Mouse (Mus musculus) layer of hippocampus, postnatal 25 days (tissue): ENCODE data around the gene H2al2a. TPM values are rescaled to one million over a fixed set of nuclear protein-coding genes. Genes with fewer than 3 reads are reported as not detected.

Source experiments
- DNase-seq, 2 experiments: peaks; one replicate each; pipeline ENCODE4 v3.0.0; 2022; ENCODE audit warnings: mixed read lengths in 2 of 2, low spot score in 1 of 2; ENCODE audit errors: extremely low spot score in 1 of 2
- total RNA-seq, 2 experiments: library from RNA; stranded (reverse); gene quantifications; 2 replicates each; pipeline ENCODE4 v1.2.3; 2021

Gene H2al2a
- total RNA-seq, 2 experiments from 2014 or later, result not detected

DNA sequence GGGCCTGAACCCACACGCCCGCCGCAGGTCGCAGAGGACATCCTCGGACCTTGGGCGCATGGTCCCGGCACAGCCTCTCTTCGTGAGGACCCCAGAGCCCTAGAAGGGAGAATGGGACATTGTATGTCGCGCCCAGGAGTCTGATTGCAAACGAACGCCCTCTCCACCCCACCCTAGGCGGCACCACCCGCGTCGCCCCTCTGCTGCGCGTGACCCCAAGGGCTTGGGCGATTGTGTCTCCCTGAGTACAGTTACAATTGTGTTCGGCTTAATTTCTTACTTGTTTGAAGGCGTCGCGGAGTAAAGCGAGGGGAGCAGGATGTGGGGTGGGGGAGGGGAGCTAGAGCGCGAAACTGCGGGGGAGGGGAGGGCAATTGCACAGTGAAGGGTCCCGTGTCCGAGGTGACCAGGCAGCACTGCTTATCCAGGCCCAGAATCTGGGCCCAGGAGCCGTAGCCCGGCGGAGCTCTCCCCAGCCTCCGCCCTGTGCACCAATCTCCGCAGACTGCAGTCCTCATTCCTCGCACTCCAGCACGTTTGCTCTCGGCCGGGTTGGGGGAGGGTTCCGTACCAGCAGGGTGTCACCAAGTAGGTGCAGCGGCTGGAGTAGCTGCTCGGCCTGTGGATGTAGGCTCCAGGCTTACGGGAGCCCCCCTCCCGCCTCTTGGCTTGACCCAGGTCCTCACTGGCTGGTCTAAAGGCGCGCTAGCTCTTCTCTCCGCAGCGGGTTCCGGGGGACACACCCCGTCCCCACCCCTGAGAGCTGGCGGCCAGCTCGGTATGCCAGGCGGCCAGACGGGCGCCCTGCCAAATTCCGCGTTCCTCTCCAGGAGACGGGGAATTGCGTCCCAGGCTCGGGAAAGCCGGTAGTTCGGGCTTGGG is 31.6 kb upstream of the H2al2a start:
- DNase-seq, result peak; percentile 80 to 83

DNA sequence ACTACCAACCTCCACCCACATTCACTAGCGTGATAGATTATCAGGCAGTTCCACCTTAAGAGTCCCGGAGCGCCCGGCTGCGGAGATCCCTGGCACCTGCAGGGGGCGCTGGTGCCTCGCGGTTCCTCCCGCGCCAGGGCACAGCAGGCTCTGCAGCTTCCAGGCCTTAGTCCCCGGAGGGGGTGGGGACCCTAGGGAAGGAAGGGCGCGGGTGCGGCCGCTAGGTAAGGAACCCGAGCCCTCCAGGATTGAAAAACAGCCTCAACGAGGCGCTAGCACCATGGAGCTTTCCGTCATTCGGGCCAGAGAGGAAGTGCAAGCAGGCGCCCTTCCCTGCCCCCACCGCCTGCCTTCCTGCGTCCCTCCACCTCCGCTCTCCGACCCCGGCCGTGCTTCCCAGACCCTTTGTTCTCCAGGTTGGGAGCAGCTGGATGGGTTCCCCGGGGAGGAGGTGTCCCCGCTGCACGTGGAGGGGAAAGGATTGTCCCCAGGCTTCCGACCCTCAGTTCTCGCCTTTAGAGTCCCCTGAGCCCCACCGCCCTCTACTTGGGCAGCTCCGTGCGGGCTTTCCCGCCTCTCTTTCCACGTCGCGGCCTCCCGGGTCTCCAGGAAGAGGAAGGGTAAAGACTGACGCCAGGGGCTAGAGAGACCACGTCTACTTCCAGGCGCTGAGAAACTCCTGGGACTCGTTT is 30.8 kb upstream of the H2al2a start:
- peak; percentile 95 to 97 for DNase-seq

GRCm38 (mm10) chr2:18026116-18026947 is 29.6 kb upstream of the H2al2a start:
- peak in 1 of 2 experiments; percentile 37 for DNase-seq

- no peak for DNase-seq
Measured at GRCm38 (mm10) chr2:18025781-18026115, 29.0 kb upstream of the H2al2a start.

- no peak for DNase-seq
Measured at GRCm38 (mm10) chr2:18025116-18025515, 28.4 kb upstream of the H2al2a start.

DNA sequence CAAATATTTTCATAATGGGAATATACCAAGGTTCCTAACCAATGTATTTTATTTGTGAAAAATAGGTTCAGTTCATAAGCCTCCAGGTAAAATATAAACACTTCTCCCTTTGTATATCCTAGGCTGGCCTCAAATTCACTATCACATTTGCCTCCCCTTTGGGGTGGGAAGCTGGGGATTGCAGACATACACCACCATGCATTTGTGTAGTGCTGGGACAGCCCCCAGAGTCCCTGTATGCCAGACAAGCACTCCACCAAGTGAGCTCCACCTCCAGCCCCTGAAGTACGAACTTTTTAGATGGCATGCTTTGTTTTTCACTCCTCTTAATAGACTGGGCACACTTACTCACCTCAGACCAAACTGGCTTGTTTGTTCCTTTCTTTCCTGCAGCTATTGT is 26.1 kb upstream of the H2al2a start:
- DNase-seq, result no peak

DNA sequence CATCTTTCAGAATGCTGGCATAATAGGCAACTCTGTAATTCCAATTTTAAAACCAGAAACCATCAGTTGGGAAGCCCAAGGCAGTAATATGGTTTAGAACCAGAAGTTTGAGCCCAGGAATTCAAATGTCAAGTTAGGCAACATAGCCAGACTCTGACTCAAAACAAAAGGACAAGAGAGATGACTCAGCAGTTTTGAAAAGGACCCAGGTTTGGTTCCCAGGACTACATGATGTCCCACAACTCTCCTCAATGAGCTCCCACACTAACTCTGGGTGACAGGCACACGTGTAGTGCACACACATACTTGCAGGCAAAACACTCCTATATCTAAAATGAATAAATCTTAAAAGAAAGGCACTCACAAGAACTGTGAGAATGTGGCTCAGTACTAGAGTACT is 22.4 kb upstream of the H2al2a start:
- DNase-seq, result no peak

DNA sequence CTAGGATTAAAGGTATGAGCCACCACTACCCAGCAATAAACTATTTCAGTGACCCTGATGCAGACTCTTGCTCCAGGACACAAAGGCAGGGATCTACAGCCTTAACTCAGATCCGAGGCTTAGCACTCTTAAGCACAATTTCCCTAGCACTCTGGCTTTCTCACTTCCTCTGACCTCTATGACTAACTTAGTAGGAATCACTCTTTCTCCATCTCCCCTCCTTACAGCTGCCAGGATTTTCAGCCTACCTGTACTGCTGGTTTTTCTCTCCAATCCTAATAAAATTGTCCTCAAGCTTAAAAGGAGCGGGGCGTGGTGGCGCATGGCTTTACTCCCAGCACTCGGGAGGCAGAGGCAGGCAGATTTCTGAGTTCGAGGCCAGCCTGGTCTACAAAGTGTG is 20.6 kb upstream of the H2al2a start:
- no peak for DNase-seq

DNA sequence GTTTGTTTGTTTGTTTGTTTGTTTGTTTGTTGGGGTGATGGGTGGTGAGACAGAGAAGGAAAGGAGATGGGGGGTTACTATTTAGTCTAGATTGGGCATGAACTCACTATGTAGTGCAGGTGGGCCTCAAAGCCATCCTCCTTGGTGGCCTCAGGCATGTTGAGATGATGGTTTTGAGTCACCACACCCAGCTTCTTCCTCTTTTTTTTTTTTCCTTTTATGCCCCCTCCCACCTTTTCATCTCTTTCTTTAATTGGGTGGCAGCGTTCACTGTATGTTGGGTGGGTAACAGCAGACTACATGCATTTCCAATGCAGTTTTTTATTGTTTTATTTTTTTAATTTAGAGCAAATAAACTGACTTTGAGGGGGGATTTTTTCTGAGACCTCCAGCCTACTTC is 19.9 kb upstream of the H2al2a start:
- DNase-seq, result no peak

DNA sequence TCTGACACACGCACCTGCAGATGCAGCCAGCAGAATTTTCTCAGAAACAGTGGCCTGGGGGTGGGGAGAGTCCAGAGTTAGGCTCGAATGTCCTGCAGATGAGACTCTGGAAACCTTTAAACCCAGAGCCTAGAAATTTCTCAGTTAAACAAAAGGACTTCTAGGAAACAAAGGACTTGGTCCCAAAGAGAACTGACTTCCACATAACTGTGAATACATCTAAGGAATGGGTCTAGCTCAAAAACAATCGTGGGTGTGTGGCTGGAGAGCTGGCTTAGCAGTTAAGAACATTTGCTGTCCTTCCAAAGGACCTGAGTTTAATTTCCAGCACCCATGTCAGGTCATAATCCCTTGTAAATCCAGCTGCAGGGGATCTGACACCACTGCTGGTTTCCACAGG is 18.8 kb upstream of the H2al2a start:
- DNase-seq, result no peak

GRCm38 (mm10) chr2:18012866-18013265 is 16.1 kb upstream of the H2al2a start:
- no peak for DNase-seq

DNA sequence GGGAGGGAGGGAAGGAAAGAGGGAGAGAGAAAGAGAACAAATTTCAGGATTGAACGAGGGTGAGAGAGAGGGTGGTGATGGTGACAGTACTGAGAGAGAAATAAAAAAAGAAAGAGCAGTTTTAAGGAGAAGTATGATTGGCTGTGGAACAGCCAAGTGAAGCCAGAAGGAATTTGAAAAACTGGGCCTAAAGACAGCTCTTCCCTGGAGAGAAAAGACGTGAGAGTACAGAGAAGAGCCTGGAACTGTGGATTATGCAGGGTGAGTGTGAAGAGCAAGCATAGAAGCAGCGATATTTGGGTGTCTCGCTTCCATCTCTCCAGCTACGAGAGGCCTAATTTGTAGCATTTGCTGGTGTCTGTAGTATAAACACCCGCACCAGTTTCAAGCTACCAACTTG is 14.5 kb upstream of the H2al2a start:
- DNase-seq, result no peak

DNA sequence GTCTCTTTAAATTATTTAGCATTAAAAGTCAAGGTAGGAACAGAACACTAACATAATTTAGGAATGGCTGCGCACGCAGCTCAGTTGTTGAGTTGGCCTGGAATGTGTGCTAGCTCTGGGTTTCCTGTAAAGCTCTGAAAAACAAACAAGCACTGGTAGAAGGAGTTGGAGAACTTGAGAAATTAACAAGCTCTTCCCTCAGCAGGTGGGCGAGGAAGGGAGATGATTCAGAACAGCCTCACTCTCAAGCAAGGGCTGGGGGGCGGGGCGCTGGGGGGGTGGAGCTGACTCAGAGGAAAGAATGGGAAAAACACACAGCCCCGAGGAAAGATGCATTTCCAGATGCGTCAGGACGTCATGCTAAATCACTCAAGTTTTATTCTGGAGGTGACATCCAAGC is 8.4 kb upstream of the H2al2a start:
- DNase-seq, result no peak

- DNase-seq, result no peak
Measured at GRCm38 (mm10) chr2:18004286-18004685, 7.5 kb upstream of the H2al2a start.

- DNase-seq, result no peak
Measured at GRCm38 (mm10) chr2:18002306-18002705, 5.5 kb upstream of the H2al2a start.

DNA sequence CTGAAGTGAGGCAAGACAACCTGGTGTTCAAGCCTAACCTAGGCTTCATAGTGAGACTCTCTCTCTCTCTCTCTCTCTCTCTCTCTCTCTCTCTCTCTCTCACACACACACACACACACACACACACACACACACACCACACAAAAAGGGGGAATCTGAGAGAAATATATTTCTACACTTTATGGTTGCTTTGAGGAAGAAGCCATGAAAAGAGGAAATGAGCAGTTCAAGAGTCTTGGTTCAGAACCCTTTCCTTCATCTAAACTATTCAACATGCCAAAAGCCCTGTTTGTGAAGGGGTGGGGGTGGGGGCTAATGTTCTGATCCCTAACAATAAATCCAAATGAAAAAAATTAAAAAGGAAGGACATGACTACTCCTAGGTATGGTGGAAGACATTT is 7.2 kb downstream of the H2al2a start:
- no peak for DNase-seq

DNA sequence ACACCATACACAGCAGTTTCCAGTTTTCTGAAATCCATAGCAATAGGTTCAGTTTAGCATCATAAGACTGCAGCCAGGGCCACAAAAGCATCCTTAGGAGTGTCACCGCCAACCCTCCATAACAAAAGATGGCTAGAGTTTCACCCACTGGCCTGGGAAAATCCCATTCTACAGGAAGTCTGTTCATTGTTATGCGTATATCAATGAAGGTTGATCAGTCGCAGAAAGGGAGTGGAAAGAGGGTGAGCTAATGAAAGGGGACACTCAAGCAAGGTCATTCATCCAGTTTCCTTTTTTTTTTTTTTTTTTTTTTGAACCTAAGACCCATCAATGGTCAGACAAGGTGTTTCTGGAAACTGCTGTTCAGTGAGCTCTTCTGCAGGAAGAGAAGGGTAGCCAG is 7.6 kb downstream of the H2al2a start:
- no peak for DNase-seq

GRCm38 (mm10) chr2:17986694-17987093 is 10.1 kb downstream of the H2al2a start:
- no peak for DNase-seq

- DNase-seq, result no peak
Measured at GRCm38 (mm10) chr2:17984774-17985173, 12.0 kb downstream of the H2al2a start.

- DNase-seq, result no peak
Measured at GRCm38 (mm10) chr2:17982747-17983146, 14.0 kb downstream of the H2al2a start.

DNA sequence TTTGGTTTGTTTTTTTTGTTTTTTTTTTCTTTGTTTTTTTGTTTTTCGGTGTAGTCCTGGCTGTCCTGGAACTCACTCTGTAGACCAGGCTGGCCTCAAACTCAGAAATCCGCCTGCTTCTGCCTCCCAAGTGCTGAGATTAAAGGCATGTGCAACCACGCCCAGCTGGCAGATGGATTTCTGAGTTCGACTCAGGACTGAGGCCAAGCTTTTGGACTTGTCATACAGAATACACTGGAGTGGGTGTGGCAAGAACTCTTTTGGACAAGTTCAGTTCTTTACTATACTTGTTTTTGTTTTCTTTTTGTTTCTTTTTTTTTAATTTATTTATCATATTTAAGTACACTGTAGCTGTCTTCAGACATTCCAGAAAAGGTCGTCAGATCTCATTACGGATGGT is 18.1 kb downstream of the H2al2a start:
- DNase-seq, result no peak
